Mouse (Mus musculus) forelimb bud, embryonic 11.5 days (tissue): ENCODE results near the gene Cd70.

ENCODE experiments used
- DNase-seq: peaks from one replicate; pipeline ENCODE4 v3.0.0-alpha.2; 2012; ENCODE audit warnings: low read depth, low spot score

Cd70 gene

GRCm38 (mm10) chr17:57098321-57098720 is 51.3 kb downstream of the Cd70 start:
- DNase-seq, result no peak

- DNase-seq, result peak; percentile 74
Measured at GRCm38 (mm10) chr17:57096623-57096920, 53.0 kb downstream of the Cd70 start.
